Mouse (Mus musculus) urinary bladder, postnatal 36 days (tissue): ENCODE data around the gene Rreb1.
A peak's percentile ranks its signal among the peaks of the same experiment; 100 is the strongest.

Experiments used
- DNase-seq, 2 experiments: peaks; one replicate each; pipeline ENCODE4 v3.0.0; 2022; ENCODE audit warnings: low spot score in 2 of 2, mixed read lengths in 1 of 2

Gene Rreb1

GRCm38 (mm10) chr13:37778147-37778593 lies at the start of gene Rreb1:
Gene Rreb1 (plus strand): TSS chr13:37778400.
- DNase-seq, result peak; percentile 11 to 36

- DNase-seq, result no peak
Measured at GRCm38 (mm10) chr13:37728551-37728950, 49.6 kb upstream of the Rreb1 start.

- no peak for DNase-seq
Measured at GRCm38 (mm10) chr13:37731914-37732693, 46.1 kb upstream of the Rreb1 start.

DNA sequence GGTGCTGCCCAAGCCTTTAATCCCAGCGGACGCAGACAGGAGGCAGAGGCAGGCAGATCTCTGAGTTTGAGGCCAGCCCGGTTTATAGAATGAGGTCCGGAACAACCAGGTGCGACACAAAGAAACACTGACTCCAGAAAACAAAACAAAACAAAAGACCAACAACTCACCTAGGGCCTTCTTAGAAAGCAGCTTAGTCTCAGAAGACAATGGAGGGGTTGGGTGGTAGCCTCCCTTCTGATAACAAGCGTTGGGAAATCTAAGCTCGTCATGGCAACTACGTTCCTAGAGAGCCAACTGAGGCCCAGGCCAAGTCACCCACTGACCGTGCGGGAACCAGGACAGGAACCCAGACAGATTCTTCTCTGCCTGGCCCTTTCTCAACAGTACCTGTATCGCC lies 43.7 kb upstream of the Rreb1 start:
- DNase-seq, result no peak

- no peak for DNase-seq
Measured at GRCm38 (mm10) chr13:37740111-37740510, 38.1 kb upstream of the Rreb1 start.

- DNase-seq, result no peak
Measured at GRCm38 (mm10) chr13:37740752-37741151, 37.4 kb upstream of the Rreb1 start.

- no peak for DNase-seq
Measured at GRCm38 (mm10) chr13:37742248-37742647, 36.0 kb upstream of the Rreb1 start.

GRCm38 (mm10) chr13:37747504-37747903 lies 30.7 kb upstream of the Rreb1 start:
- DNase-seq, result no peak

- no peak for DNase-seq
Measured at GRCm38 (mm10) chr13:37749485-37749884, 28.7 kb upstream of the Rreb1 start.

GRCm38 (mm10) chr13:37751154-37751950 lies 26.8 kb upstream of the Rreb1 start:
- DNase-seq, result peak; percentile 27 to 33

DNA sequence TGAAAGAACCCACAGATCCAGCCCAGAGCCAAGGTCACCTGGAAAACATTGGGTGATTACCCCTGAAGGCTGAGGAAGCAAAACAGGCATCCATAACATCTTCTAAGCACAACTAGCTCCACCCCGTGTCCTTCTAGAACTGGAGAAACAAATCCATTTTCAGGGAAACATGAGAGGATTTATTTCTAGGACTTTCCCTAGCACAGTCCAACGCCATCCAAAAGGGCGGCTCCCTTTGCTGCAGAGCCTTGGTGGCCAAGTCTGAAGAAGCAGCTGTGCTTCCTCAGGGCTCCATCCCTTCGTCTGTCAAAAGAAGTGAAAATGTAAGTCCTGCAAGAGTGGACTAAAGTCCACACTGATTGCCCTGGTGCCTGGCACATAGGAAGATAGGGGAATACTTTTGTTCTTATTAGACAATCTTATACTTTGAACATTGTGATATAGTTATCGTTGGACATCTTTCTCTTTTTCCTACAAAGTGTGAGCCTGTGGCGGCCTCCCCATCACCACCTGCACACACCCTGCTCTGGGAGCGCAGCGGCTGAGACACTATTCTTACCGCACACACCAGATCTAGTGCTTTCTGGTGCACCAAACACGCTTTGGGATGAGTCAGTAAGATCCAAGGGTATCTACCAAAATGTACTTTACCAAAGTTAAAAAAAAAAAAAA lies 18.7 kb upstream of the Rreb1 start:
- DNase-seq, result peak in 1 of 2 experiments; percentile 6

DNA sequence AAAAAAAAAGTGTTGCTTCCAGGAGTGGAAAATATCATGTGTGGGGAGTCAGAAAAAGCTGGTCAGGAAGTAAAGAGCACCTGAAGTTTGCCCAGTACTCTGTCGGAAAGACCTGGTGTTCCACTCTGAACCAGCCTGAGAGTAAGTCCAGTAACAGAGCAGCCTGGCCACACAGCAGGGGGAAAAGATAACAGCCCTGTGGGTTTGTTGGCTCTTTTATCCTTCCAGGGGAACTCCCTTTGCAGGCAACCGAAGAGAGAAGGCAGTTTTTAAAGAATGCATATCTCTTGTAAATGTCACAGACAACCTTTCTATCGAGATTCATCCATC lies 18.2 kb upstream of the Rreb1 start:
- DNase-seq, result no peak

DNA sequence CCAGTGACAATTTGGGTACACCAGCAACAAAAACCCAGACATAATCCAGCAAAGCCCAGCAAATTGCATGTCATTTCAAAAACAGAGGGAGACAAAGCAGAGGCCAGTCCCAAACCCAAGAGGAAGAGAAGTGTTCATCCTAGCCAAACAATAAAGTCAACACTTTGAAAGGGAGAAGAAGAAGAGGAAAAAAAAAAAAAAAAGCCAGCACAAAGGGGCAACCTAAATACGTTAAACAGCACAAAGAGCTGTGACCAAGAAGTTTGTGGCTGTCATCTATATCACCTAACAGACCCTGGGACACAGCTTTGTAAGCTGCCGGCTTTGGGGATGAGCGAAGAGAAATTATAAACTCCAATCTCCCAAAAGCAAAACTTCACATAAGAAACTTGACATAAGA lies 17.8 kb upstream of the Rreb1 start:
- no peak for DNase-seq

GRCm38 (mm10) chr13:37760957-37761941 lies 17.0 kb upstream of the Rreb1 start:
- peak in 1 of 2 experiments; percentile 14 for DNase-seq

- DNase-seq, result no peak
Measured at GRCm38 (mm10) chr13:37763800-37764407, 14.3 kb upstream of the Rreb1 start.

DNA sequence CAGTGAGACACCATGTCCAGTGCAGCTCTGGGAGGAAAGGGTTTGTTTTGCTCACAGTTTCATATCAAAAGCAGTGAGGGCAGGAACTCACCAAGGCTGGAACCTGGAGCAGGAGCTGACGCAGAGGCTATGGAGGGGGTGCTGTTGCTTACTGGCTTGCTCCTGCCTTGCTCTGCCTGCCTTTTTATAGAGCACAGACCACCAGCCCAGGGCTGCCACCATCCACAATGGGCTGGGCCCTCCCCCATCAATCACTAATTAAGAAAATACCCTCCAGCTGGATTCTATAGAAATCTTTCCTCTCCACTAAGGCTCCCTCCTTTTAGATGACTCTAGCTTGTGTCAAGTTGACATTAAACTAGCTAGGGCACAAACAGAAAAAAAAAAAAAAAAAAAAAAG lies 8.4 kb upstream of the Rreb1 start:
- no peak for DNase-seq

- DNase-seq, result no peak
Measured at GRCm38 (mm10) chr13:37773476-37773875, 4.7 kb upstream of the Rreb1 start.

GRCm38 (mm10) chr13:37776675-37777074 lies 1.5 kb upstream of the Rreb1 start:
- no peak for DNase-seq

GRCm38 (mm10) chr13:37777351-37778146 lies 651 bp upstream of the Rreb1 start:
- peak; percentile 6 to 20 for DNase-seq
